ENCODE assay signal across 14 mouse cellular contexts in the genomic region with DNA sequence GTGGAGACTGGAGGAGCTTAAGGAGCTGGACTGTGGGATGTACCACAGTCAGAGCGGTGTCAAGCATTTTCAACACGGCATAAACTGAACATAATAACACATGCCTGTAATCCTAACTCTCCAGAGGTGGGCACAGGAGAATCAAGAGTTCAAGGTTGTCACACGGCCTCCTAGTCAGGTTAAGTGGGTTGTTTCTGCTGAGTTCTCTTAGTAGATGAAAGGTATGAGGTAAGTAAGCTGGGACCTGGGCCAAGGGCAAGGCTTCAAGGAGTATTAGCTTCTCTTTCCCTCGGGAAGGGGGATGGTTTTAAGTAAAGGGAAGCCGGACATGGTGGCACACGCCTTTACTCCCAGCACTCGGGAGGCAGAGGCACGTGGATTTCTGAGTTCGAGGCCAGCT. TPM values are rescaled to one million over a fixed set of nuclear protein-coding genes. Genes with fewer than 3 reads are reported as not detected.
DNase-seq lines count a peak whose midpoint lies in the region; ATAC-seq and TF ChIP-seq lines count a peak whose summit lies in the region.
"Had no signal": no experiment of that assay in that cellular context is flagged by ENCODE, and none has a peak within 500 bp of the region (broad histone marks: within the 10 kb centered on the region; RNA-seq: fewer than 3 reads in every experiment).

No protein-coding gene starts in this region.

- peaks cover 36% of the 10 kb centered on the region for H3K27me3 ChIP-seq in forebrain, embryonic 10.5 days (ENCODE audit: poor library complexity, severe bottlenecking)
- peaks cover 10% of the 10 kb centered on the region; the same call in 1 of the 2 replicates for H3K27me3 ChIP-seq in forebrain, embryonic 12.5 days
- no peaks in the 10 kb centered on the region for H3K27me3 ChIP-seq in liver, adult 2 months (ENCODE audit: control insufficient read depth, insufficient read depth, low read length)
- H3K27me3 ChIP-seq in lung, embryonic 15.5 days = no peaks in the 10 kb centered on the region
- no peaks in the 10 kb centered on the region for H3K27me3 ChIP-seq in kidney, embryonic 15.5 days
- H3K27me3 ChIP-seq: forebrain, embryonic 15.5 days had no signal

- H3K79me2 ChIP-seq in liver, adult 2 months (ENCODE audit: control insufficient read depth, insufficient read depth, low read length) = peaks cover 5% of the 10 kb centered on the region; the same call in 1 of the 2 replicates

- no peak for DNase-seq in forebrain, embryonic 10.5 days (ENCODE audit: extremely low spot score, low spot score)
- peak; percentile 35 for DNase-seq in liver, adult 2 months (ENCODE audit: extremely low read depth, low read depth, low spot score)
- no peak for DNase-seq in liver
- DNase-seq in lung, postnatal 36 days = peak; percentile 89
- DNase-seq in heart, adult 18-20 months = no peak
- DNase-seq: cerebellum, adult 11 months; kidney, adult 18-20 months; liver, postnatal 0 days; thymus, postnatal 25 days had no signal

- TF ChIP-seq CTCF in liver, adult 2 months (IDR thresholded peaks at IDR 0.05; ENCODE audit: low read depth, low read length) = no peak

- no peak overlapping the region for H3K9ac ChIP-seq in forebrain, embryonic 12.5 days
- no peak overlapping the region for H3K9ac ChIP-seq in liver, adult 2 months (ENCODE audit: low read depth, low read length)
- H3K9ac ChIP-seq in lung, embryonic 15.5 days = no peak overlapping the region
- H3K9ac ChIP-seq in kidney, embryonic 15.5 days = no peak overlapping the region
- H3K9ac ChIP-seq: forebrain, embryonic 15.5 days; liver, postnatal 0 days; midbrain, embryonic 12.5 days had no signal

- no peak for ATAC-seq in forebrain, embryonic 12.5 days (ENCODE audit: low FRiP score)
- no peak for ATAC-seq in lung, embryonic 15.5 days (ENCODE audit: borderline replicate concordance, extremely low read depth, low FRiP score, low TSS enrichment)
- ATAC-seq in kidney, embryonic 15.5 days (replicated peaks; ENCODE audit: low FRiP score) = no peak
- ATAC-seq: forebrain, embryonic 15.5 days; liver, postnatal 0 days had no signal

- no peak for TF ChIP-seq POLR2A in liver, adult 2 months (IDR thresholded peaks at IDR 0.05; ENCODE audit: extremely low read depth, insufficient read depth, low read length)

- no peak overlapping the region for H3K4me3 ChIP-seq in forebrain, embryonic 10.5 days
- H3K4me3 ChIP-seq in forebrain, embryonic 12.5 days (replicated peaks) = no peak overlapping the region
- H3K4me3 ChIP-seq in liver, adult 2 months (ENCODE audit: insufficient read depth, low read depth, low read length) = no peak overlapping the region
- H3K4me3 ChIP-seq in lung, embryonic 15.5 days = no peak overlapping the region
- no peak overlapping the region for H3K4me3 ChIP-seq in kidney, embryonic 15.5 days (replicated peaks)
- H3K4me3 ChIP-seq: forebrain, embryonic 15.5 days; midbrain, embryonic 12.5 days had no signal

- peaks cover 9% of the 10 kb centered on the region for H3K36me3 ChIP-seq in forebrain, embryonic 10.5 days (replicated peaks)
- no peaks in the 10 kb centered on the region; the same call in none of the 2 replicates for H3K36me3 ChIP-seq in forebrain, embryonic 12.5 days (replicated peaks)
- H3K36me3 ChIP-seq in liver, adult 2 months (ENCODE audit: control insufficient read depth, insufficient read depth, low read length) = peaks cover 15% of the 10 kb centered on the region; the same call in 1 of the 2 replicates
- H3K36me3 ChIP-seq in lung, embryonic 15.5 days = no peaks in the 10 kb centered on the region
- no peaks in the 10 kb centered on the region for H3K36me3 ChIP-seq in kidney, embryonic 15.5 days

- H3K4me1 ChIP-seq in forebrain, embryonic 10.5 days = peaks cover 53% of the 10 kb centered on the region
- H3K4me1 ChIP-seq in forebrain, embryonic 12.5 days = peaks cover 47% of the 10 kb centered on the region
- peaks cover 40% of the 10 kb centered on the region for H3K4me1 ChIP-seq in liver, adult 2 months (ENCODE audit: control insufficient read depth, insufficient read depth, low read length)
- peaks cover 34% of the 10 kb centered on the region for H3K4me1 ChIP-seq in lung, embryonic 15.5 days
- peaks cover 19% of the 10 kb centered on the region for H3K4me1 ChIP-seq in kidney, embryonic 15.5 days

- H3K4me2 ChIP-seq in forebrain, embryonic 12.5 days = no peak overlapping the region
- no peak overlapping the region for H3K4me2 ChIP-seq in lung, embryonic 15.5 days
- no peak overlapping the region for H3K4me2 ChIP-seq in kidney, embryonic 15.5 days
- H3K4me2 ChIP-seq: forebrain, embryonic 15.5 days had no signal

- peak overlapping the region; percentile 8; the same call in 1 of the 2 replicates for H3K27ac ChIP-seq in forebrain, embryonic 10.5 days
- H3K27ac ChIP-seq in forebrain, embryonic 12.5 days = no peak overlapping the region
- H3K27ac ChIP-seq in liver, adult 2 months (replicated peaks; ENCODE audit: insufficient read depth, low read depth, low read length) = peak overlapping the region; percentile 70
- H3K27ac ChIP-seq in lung, embryonic 15.5 days = 0 out of 2 replicates have a peak overlapping the region, but pooled peaks have one; percentile 36
- no peak overlapping the region for H3K27ac ChIP-seq in kidney, embryonic 15.5 days

- no peaks in the 10 kb centered on the region for H3K9me3 ChIP-seq in forebrain, embryonic 10.5 days
- H3K9me3 ChIP-seq in forebrain, embryonic 12.5 days = no peaks in the 10 kb centered on the region
- no peaks in the 10 kb centered on the region for H3K9me3 ChIP-seq in lung, embryonic 15.5 days
- no peaks in the 10 kb centered on the region for H3K9me3 ChIP-seq in kidney, embryonic 15.5 days (replicated peaks)
- H3K9me3 ChIP-seq: forebrain, embryonic 15.5 days; midbrain, embryonic 12.5 days had no signal

- WGBS in forebrain, embryonic 10.5 days = 82% methylated on average over 9 of the region's 9 CpGs
- WGBS in forebrain, embryonic 12.5 days = 79% methylated on average over 9 of the region's 9 CpGs
- WGBS in liver, adult 2 months = 66% methylated on average over 9 of the region's 9 CpGs
- 52% methylated on average over 9 of the region's 9 CpGs for WGBS in lung, embryonic 15.5 days
- 80% methylated on average over 9 of the region's 9 CpGs for WGBS in kidney, embryonic 15.5 days

RNA-seq across cellular contexts. Expression of a gene that starts 0.7 kb away (rescaled TPM):
- polyA plus RNA-seq in forebrain, embryonic 10.5 days (2016; fragmentation: Nextera tagmentation; extraction: Ambion mirVana) = 28.5 and 30.1 TPM in 2 replicates
- 55.8 and 56.9 TPM in 2 replicates for polyA plus RNA-seq in forebrain, embryonic 12.5 days (2016; fragmentation: Nextera tagmentation; extraction: Ambion mirVana)
- total RNA-seq in liver, adult 2 months (2014; rRNA removed) = 20.0 and 26.2 TPM in 2 replicates
- polyA plus RNA-seq in liver, adult 2 months (2012; rRNA removed) = 23.4 and 28.8 TPM in 2 replicates
- 23.6 and 24.5 TPM in 2 replicates for polyA plus RNA-seq in lung, embryonic 15.5 days (2015; fragmentation: Nextera tagmentation; extraction: Ambion mirVana)
- 10 to 100 TPM; 76.2 to 79.9 TPM for total RNA-seq in heart, adult 18-20 months (2021)
- 25.5 and 27.6 TPM in 2 replicates for polyA plus RNA-seq in kidney, embryonic 15.5 days (2015; fragmentation: Nextera tagmentation; extraction: Ambion mirVana)

RNA-seq across cellular contexts. Expression of a gene that starts 26.6 kb away (rescaled TPM):
- 33.1 and 35.8 TPM in 2 replicates for polyA plus RNA-seq in forebrain, embryonic 10.5 days (2016; fragmentation: Nextera tagmentation; extraction: Ambion mirVana)
- 35.4 and 37.0 TPM in 2 replicates for polyA plus RNA-seq in forebrain, embryonic 12.5 days (2016; fragmentation: Nextera tagmentation; extraction: Ambion mirVana)
- total RNA-seq in liver, adult 2 months (2014; rRNA removed) = 96.4 and 118 TPM in 2 replicates
- polyA plus RNA-seq in liver, adult 2 months (2012; rRNA removed) = 52.5 and 70.6 TPM in 2 replicates
- polyA plus RNA-seq in lung, embryonic 15.5 days (2015; fragmentation: Nextera tagmentation; extraction: Ambion mirVana) = 45.0 and 46.0 TPM in 2 replicates
- total RNA-seq in heart, adult 18-20 months (2021) = 100 to 1,000 TPM; 214 to 233 TPM
- 50.0 and 51.8 TPM in 2 replicates for polyA plus RNA-seq in kidney, embryonic 15.5 days (2015; fragmentation: Nextera tagmentation; extraction: Ambion mirVana)

RNA-seq across cellular contexts. Expression of a gene that starts 39.3 kb away (rescaled TPM):
- polyA plus RNA-seq in forebrain, embryonic 10.5 days (2016; fragmentation: Nextera tagmentation; extraction: Ambion mirVana) = 64.1 and 69.1 TPM in 2 replicates
- 56.4 and 57.9 TPM in 2 replicates for polyA plus RNA-seq in forebrain, embryonic 12.5 days (2016; fragmentation: Nextera tagmentation; extraction: Ambion mirVana)
- 34.0 and 37.1 TPM in 2 replicates for total RNA-seq in liver, adult 2 months (2014; rRNA removed)
- polyA plus RNA-seq in liver, adult 2 months (2012; rRNA removed) = 25.5 and 26.8 TPM in 2 replicates
- 44.8 and 46.6 TPM in 2 replicates for polyA plus RNA-seq in lung, embryonic 15.5 days (2015; fragmentation: Nextera tagmentation; extraction: Ambion mirVana)
- 10 to 100 TPM; 40.6 to 42.7 TPM for total RNA-seq in heart, adult 18-20 months (2021)
- 50.1 and 51.0 TPM in 2 replicates for polyA plus RNA-seq in kidney, embryonic 15.5 days (2015; fragmentation: Nextera tagmentation; extraction: Ambion mirVana)

Comparison
In these comparisons a context has a peak if more than half of its experiments do, and no peak if none do; other contexts are left out.
1. DNase-seq: peak in liver, adult 2 months (single experiment) and lung, postnatal 36 days (single experiment); none in forebrain, embryonic 10.5 days (single experiment), liver (single experiment) and heart, adult 18-20 months (0 of 2).
2. H3K27ac ChIP-seq: peak in forebrain, embryonic 10.5 days (single experiment), liver, adult 2 months (single experiment) and lung, embryonic 15.5 days (single experiment); none in forebrain, embryonic 12.5 days (single experiment) and kidney, embryonic 15.5 days (single experiment).